Mouse (Mus musculus): ENCODE results near the gene Usf1.

GRCm38 (mm10) chr1:171438014-171438670 lies 27.0 kb downstream of the Usf1 start:
- TF ChIP-seq CTCF (IDR thresholded peaks at IDR 0.05; ENCODE audit: low read depth) (no peak), EP300 (IDR thresholded peaks at IDR 0.05; ENCODE audit: low read depth) (no peak)
